25 mouse cellular contexts compared by ENCODE assay signal in the genomic region with DNA sequence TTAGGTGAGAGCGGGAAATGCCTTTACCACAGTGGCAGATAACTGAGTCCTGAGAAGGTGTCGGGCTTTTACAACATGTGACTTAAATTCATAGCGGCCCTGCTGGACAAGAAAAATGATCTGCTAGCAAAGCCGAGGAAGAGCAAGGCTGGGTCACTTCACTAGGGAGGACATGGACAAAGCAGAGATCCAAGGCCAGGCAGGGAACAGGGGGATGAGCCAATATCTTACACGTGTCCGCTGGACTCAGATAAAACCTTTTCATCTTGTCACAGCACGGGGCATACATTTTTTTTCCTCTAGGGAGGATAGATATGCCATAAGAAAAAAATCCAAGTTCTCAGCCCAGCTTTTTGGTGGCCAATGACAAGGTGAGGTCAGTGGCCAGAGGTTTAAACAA.
DNase-seq lines count a peak whose midpoint lies in the region; ATAC-seq and TF ChIP-seq lines count a peak whose summit lies in the region.
"Had no signal": no experiment of that assay in that cellular context is flagged by ENCODE, and none has a peak within 500 bp of the region (broad histone marks: within the 10 kb centered on the region; RNA-seq: fewer than 3 reads in every experiment).

No protein-coding gene starts in this region.

- H3K27me3 ChIP-seq in kidney, embryonic 16.5 days (ENCODE audit: insufficient read depth, low read length): no peaks in the 10 kb centered on the region
- no peaks in the 10 kb centered on the region for H3K27me3 ChIP-seq in testis, adult 2 months (ENCODE audit: control insufficient read depth, insufficient read depth, low read length)
- H3K27me3 ChIP-seq in embryonic facial prominence, embryonic 10.5 days (replicated peaks; ENCODE audit: low read depth, poor library complexity, severe bottlenecking): no peaks in the 10 kb centered on the region
- no peaks in the 10 kb centered on the region for H3K27me3 ChIP-seq in cerebellum, adult 2 months (ENCODE audit: control insufficient read depth, insufficient read depth, low read length)
- H3K27me3 ChIP-seq: CH12.LX; midbrain, embryonic 13.5 days; stomach, embryonic 15.5 days had no signal

- H3K4me3 ChIP-seq in kidney, embryonic 16.5 days (ENCODE audit: low read length): no peak overlapping the region
- H3K4me3 ChIP-seq in testis, adult 2 months (ENCODE audit: control insufficient read depth, low read depth, low read length): no peak overlapping the region
- H3K4me3 ChIP-seq in embryonic facial prominence, embryonic 10.5 days: no peak overlapping the region
- H3K4me3 ChIP-seq in cerebellum, adult 2 months (replicated peaks; ENCODE audit: insufficient read depth, low read depth, low read length): no peak overlapping the region
- H3K4me3 ChIP-seq: heart, embryonic 13.5 days; left cerebral cortex, adult 2 months; midbrain, embryonic 13.5 days; stomach, embryonic 15.5 days had no signal

- no peak for TF ChIP-seq CTCF in testis, adult 2 months (IDR thresholded peaks at IDR 0.05; ENCODE audit: control insufficient read depth, insufficient read depth, insufficient replicate concordance, low read depth, low read length)
- TF ChIP-seq CTCF in cerebellum, adult 2 months (IDR thresholded peaks at IDR 0.05; ENCODE audit: borderline replicate concordance, insufficient read depth, low read depth, low read length): no peak

- no peak overlapping the region for H3K4me2 ChIP-seq in kidney, embryonic 16.5 days (replicated peaks; ENCODE audit: low read depth, low read length)
- H3K4me2 ChIP-seq: heart, embryonic 13.5 days; midbrain, embryonic 13.5 days; stomach, embryonic 15.5 days had no signal

- no peaks in the 10 kb centered on the region for H3K36me3 ChIP-seq in kidney, embryonic 16.5 days (ENCODE audit: insufficient read depth, low read length)
- H3K36me3 ChIP-seq in testis, adult 2 months (ENCODE audit: control insufficient read depth, insufficient read depth, low read length): no peaks in the 10 kb centered on the region
- no peaks in the 10 kb centered on the region for H3K36me3 ChIP-seq in embryonic facial prominence, embryonic 10.5 days (replicated peaks)
- H3K36me3 ChIP-seq: G1E; heart, embryonic 13.5 days; midbrain, embryonic 13.5 days; stomach, embryonic 15.5 days had no signal

- H3K9ac ChIP-seq in kidney, embryonic 16.5 days (replicated peaks; ENCODE audit: low read length): no peak overlapping the region
- H3K9ac ChIP-seq: forebrain, postnatal 0 days; heart, embryonic 13.5 days; liver, embryonic 14.5 days; midbrain, embryonic 13.5 days; stomach, embryonic 15.5 days had no signal

- peak overlapping the region; percentile 75 for H3K27ac ChIP-seq in kidney, embryonic 16.5 days (ENCODE audit: low read length)
- peak overlapping the region; percentile 19; the same call in 1 of the 2 replicates for H3K27ac ChIP-seq in testis, adult 2 months (ENCODE audit: control insufficient read depth, insufficient read depth, low read depth, low read length)
- H3K27ac ChIP-seq in embryonic facial prominence, embryonic 10.5 days (replicated peaks): peak overlapping the region; percentile 69
- no peak overlapping the region for H3K27ac ChIP-seq in cerebellum, adult 2 months (ENCODE audit: insufficient read depth, low read length)
- H3K27ac ChIP-seq: heart, embryonic 13.5 days; hindbrain, postnatal 0 days; left cerebral cortex, adult 2 months; liver, embryonic 14.5 days; midbrain, embryonic 13.5 days; stomach, embryonic 15.5 days had no signal

- peaks cover 30% of the 10 kb centered on the region for H3K4me1 ChIP-seq in kidney, embryonic 16.5 days (ENCODE audit: insufficient read depth, low read length)
- H3K4me1 ChIP-seq in testis, adult 2 months (ENCODE audit: control insufficient read depth, insufficient read depth, low read length): peaks cover 2% of the 10 kb centered on the region
- H3K4me1 ChIP-seq in embryonic facial prominence, embryonic 10.5 days: peaks cover 29% of the 10 kb centered on the region
- peaks cover 3% of the 10 kb centered on the region; the same call in 1 of the 2 replicates for H3K4me1 ChIP-seq in cerebellum, adult 2 months (ENCODE audit: control insufficient read depth, insufficient read depth, low read length)
- H3K4me1 ChIP-seq: midbrain, embryonic 13.5 days had no signal

- DNase-seq in kidney, postnatal 14 days: no peak
- no peak for DNase-seq in testis, postnatal 10 days (ENCODE audit: low spot score)
- DNase-seq in embryonic facial prominence, embryonic 10.5 days (ENCODE audit: low spot score): no peak
- no peak for DNase-seq in cerebellum, adult 2 months
- no peak for DNase-seq in layer of hippocampus, adult 9-10 months (ENCODE audit: low spot score)
- DNase-seq: B cell, adult 2 months; cerebellum, adult 8-10 months; cerebellum, postnatal 36 days; forebrain, postnatal 0 days; gastrocnemius, postnatal 25 days; heart, adult 18-20 months; heart, postnatal 14 days; kidney, postnatal 36 days; thymus, postnatal 14 days had no signal

- H3K9me3 ChIP-seq in kidney, embryonic 16.5 days (ENCODE audit: low read length): no peaks in the 10 kb centered on the region
- no peaks in the 10 kb centered on the region for H3K9me3 ChIP-seq in embryonic facial prominence, embryonic 10.5 days
- H3K9me3 ChIP-seq: G1E; heart, embryonic 13.5 days; midbrain, embryonic 13.5 days; stomach, embryonic 15.5 days had no signal

- no peak for ATAC-seq in kidney, embryonic 16.5 days (ENCODE audit: low FRiP score, low TSS enrichment)
- ATAC-seq: forebrain, postnatal 0 days; hindbrain, postnatal 0 days; intestine, embryonic 16.5 days; midbrain, embryonic 13.5 days had no signal

- TF ChIP-seq POLR2A in testis, adult 2 months (IDR thresholded peaks at IDR 0.05; ENCODE audit: control insufficient read depth, low read depth, low read length): no peak
- no peak for TF ChIP-seq POLR2A in cerebellum, adult 2 months (IDR thresholded peaks at IDR 0.05; ENCODE audit: borderline replicate concordance, insufficient read depth, low read length)

- 30% methylated on average over 7 of the region's 7 CpGs for WGBS in kidney, embryonic 16.5 days
- 80% methylated on average over 7 of the region's 7 CpGs for WGBS in embryonic facial prominence, embryonic 10.5 days
- 75% methylated on average over 7 of the region's 7 CpGs for WGBS in cerebellum, adult 2 months
